Mouse (Mus musculus): ENCODE data around the gene Neurl4. TPM values are rescaled to one million over a fixed set of nuclear protein-coding genes. Genes with fewer than 3 reads are reported as not detected.
A peak's percentile ranks its signal among the peaks of the same experiment; 100 is the strongest.

The Neurl4 gene
- polyA plus RNA-seq, 1 experiment, result 42.2 TPM

DNA sequence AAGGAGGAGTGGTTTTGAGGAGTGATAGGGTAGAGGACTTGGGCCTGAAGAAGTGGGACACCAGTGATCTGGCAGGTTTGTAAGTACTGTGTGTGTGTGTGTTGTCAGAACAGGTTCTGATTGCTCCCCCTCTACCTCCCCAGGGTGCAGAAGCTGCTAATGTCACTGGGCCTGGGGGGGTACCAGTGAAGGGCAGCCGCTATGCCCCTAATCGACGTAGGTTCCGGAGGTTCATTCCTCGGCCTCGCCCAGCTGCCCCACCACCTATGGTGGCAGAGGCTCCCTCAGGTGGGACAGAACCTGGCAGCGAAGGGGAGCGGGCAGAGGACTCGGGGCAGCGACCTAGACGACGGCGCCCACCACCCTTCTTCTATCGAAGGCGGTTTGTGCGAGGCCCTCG, 38.9 kb downstream of the Neurl4 start:
- Histone ChIP-seq H3K79me2 (ENCODE audit: control insufficient read depth, insufficient read depth) (no peaks in the 10 kb centered on the region), H3ac (ENCODE audit: control insufficient read depth, insufficient read length) (no peak overlapping the region), H3K4me3 (no peak overlapping the region), H3K27me3 (ENCODE audit: control insufficient read depth, insufficient read depth, insufficient read length) (peaks cover 48% of the 10 kb centered on the region), H3K4me2 (ENCODE audit: low read depth) (no peak overlapping the region), H3K36me3 (ENCODE audit: control insufficient read depth, insufficient read depth) (no peaks in the 10 kb centered on the region)
- TF ChIP-seq MYOD1 (IDR thresholded peaks at IDR 0.05; ENCODE audit: control insufficient read depth in 1 of 3, insufficient read length in 2 of 3, low read depth in 2 of 3) (no peak), USF1 (IDR thresholded peaks at IDR 0.05; ENCODE audit: low read depth) (no peak), MAX (IDR thresholded peaks at IDR 0.05; ENCODE audit: low read depth) (no peak)

DNA sequence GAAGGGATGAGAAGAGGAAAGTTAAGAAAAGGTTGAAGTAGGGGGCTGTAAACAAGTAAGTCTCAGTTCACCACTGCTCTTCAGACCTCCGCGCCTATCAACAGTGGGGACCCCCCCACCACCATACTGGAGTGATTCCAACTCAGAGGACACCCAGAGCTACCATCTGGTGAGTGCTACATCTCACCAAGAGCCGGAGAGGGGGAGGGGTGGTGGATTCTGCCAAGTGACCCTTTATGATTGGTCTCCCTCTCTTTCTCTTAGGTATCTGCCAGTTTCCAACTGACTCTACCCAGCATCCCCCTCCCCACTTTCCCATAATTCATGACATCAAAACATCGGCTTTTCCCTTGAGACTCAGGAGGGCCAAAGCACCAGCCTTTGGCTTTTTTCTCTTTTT, 40.1 kb downstream of the Neurl4 start:
- no peak for TF ChIP-seq POLR2A (IDR thresholded peaks at IDR 0.05; ENCODE audit: insufficient read length, low read depth)
- no peak for TF ChIP-seq E2F4 (IDR thresholded peaks at IDR 0.05; ENCODE audit: insufficient read depth)
- TF ChIP-seq MAX (IDR thresholded peaks at IDR 0.05; ENCODE audit: low read depth), result no peak
- no peak for TF ChIP-seq USF1 (IDR thresholded peaks at IDR 0.05; ENCODE audit: low read depth)
- no peak for TF ChIP-seq REST (IDR thresholded peaks at IDR 0.05; ENCODE audit: insufficient read depth, insufficient read length)
- TF ChIP-seq MYOG (IDR thresholded peaks at IDR 0.05; ENCODE audit: control insufficient read depth in 1 of 3, insufficient read depth in 1 of 3, insufficient read length in 2 of 3, low read depth in 2 of 3), result no peak
- TF ChIP-seq MYOD1 (IDR thresholded peaks at IDR 0.05; ENCODE audit: control insufficient read depth in 1 of 3, insufficient read length in 2 of 3, low read depth in 2 of 3), result no peak
- TF ChIP-seq TCF12 (IDR thresholded peaks at IDR 0.05; ENCODE audit: insufficient read depth, poor library complexity, severe bottlenecking), result no peak
- TF ChIP-seq POLR2AphosphoS2 (IDR thresholded peaks at IDR 0.05; ENCODE audit: insufficient read length, low read depth), result no peak
- TF ChIP-seq CEBPB (IDR thresholded peaks at IDR 0.05; ENCODE audit: insufficient read depth, poor library complexity, severe bottlenecking), result no peak
- no peak for TF ChIP-seq SRF (IDR thresholded peaks at IDR 0.05; ENCODE audit: control insufficient read depth, insufficient read length, low read depth)
- H3ac ChIP-seq (ENCODE audit: control insufficient read depth, insufficient read length), result no peak overlapping the region
- H3K79me2 ChIP-seq (ENCODE audit: control insufficient read depth, insufficient read depth), result no peaks in the 10 kb centered on the region
- peaks cover 43% of the 10 kb centered on the region for H3K27me3 ChIP-seq (ENCODE audit: control insufficient read depth, insufficient read depth, insufficient read length)
- no peaks in the 10 kb centered on the region for H3K36me3 ChIP-seq (ENCODE audit: control insufficient read depth, insufficient read depth)
- H3K4me3 ChIP-seq, result no peak overlapping the region
- H3K4me2 ChIP-seq (ENCODE audit: low read depth), result no peak overlapping the region

DNA sequence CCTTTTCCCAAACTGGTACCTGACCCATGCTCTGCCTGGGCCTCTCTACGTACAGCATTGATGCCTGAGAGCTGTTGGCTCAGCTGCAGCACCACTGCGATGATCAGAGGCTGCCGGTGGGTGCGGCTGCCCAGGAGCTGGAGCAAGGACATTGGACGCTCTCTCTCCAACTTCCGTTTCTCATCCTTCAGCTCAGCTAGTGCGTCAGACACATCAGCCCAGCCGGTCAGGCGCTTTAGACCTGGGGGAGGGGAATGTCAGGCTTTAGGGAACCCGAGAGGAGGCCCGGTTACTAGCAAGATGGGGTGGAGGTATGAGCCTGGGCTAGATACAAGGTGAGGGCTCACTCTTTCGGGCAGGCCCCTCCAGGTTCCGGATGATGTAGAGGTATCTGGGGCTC, 44.3 kb downstream of the Neurl4 start:
- H3K79me2 ChIP-seq (ENCODE audit: control insufficient read depth, insufficient read depth), result no peaks in the 10 kb centered on the region
- H3K36me3 ChIP-seq (ENCODE audit: control insufficient read depth, insufficient read depth), result no peaks in the 10 kb centered on the region
- H3ac ChIP-seq (ENCODE audit: control insufficient read depth, insufficient read length), result no peak overlapping the region
- peaks cover 5% of the 10 kb centered on the region for H3K27me3 ChIP-seq (ENCODE audit: control insufficient read depth, insufficient read depth, insufficient read length)
- no peak overlapping the region for H3K4me3 ChIP-seq
- no peak overlapping the region for H3K4me2 ChIP-seq (ENCODE audit: low read depth)
- TF ChIP-seq MAX (IDR thresholded peaks at IDR 0.05; ENCODE audit: low read depth) (no peak), REST (IDR thresholded peaks at IDR 0.05; ENCODE audit: insufficient read depth, insufficient read length) (no peak), TCF12 (IDR thresholded peaks at IDR 0.05; ENCODE audit: insufficient read depth, poor library complexity, severe bottlenecking) (no peak), CEBPB (IDR thresholded peaks at IDR 0.05; ENCODE audit: insufficient read depth, poor library complexity, severe bottlenecking) (no peak)

DNA sequence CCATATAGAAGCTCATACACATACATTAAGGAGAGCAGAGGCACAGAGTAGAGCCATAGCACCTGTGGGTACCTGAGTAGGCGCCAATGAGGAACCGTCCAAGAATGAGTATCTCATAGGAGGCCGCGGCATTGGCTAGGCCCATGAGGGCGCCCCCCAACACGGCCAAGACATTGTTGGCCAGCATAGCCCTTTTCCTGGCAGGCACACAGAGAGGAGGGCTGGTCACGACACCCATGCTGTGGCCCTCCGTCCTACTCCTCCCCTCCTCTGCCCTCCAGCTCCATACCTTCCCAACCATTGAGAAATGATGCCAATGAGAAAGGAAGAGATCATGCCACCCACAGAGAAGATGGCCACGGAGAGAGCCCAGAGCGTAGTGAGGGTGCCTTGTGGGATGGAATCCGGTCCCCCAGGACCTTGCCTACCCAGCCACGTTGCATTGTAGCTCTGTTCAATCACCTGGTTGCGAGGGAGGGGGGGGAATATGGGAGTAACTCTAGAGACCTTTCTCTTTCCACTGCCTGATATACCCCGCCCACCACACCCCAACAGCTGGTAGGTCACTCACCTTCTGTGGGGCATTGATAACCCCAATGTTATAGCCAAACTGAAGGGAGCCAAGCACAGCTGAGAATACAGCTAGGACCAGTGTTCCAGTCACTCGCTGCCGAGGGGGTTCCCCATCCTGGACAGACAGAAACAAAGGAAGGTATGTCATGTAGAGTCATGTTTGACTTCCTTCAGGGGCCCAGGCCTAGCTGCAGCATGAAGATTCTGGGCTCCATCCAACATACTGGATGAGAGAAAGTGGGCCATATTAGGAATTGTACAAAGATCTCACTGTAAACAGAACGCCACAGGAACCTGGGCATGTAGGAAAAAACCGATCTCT, 45.4 kb downstream of the Neurl4 start:
- Histone ChIP-seq H3K4me3 (no peak overlapping the region), H3K27me3 (ENCODE audit: control insufficient read depth, insufficient read depth, insufficient read length) (no peaks in the 10 kb centered on the region), H3K79me2 (ENCODE audit: control insufficient read depth, insufficient read depth) (no peaks in the 10 kb centered on the region), H3K4me2 (ENCODE audit: low read depth) (no peak overlapping the region), H3ac (ENCODE audit: control insufficient read depth, insufficient read length) (no peak overlapping the region), H3K36me3 (ENCODE audit: control insufficient read depth, insufficient read depth) (no peaks in the 10 kb centered on the region)
- TF ChIP-seq SRF (IDR thresholded peaks at IDR 0.05; ENCODE audit: control insufficient read depth, insufficient read length, low read depth), result no peak
- TF ChIP-seq POLR2AphosphoS2 (IDR thresholded peaks at IDR 0.05; ENCODE audit: insufficient read length, low read depth), result no peak

DNA sequence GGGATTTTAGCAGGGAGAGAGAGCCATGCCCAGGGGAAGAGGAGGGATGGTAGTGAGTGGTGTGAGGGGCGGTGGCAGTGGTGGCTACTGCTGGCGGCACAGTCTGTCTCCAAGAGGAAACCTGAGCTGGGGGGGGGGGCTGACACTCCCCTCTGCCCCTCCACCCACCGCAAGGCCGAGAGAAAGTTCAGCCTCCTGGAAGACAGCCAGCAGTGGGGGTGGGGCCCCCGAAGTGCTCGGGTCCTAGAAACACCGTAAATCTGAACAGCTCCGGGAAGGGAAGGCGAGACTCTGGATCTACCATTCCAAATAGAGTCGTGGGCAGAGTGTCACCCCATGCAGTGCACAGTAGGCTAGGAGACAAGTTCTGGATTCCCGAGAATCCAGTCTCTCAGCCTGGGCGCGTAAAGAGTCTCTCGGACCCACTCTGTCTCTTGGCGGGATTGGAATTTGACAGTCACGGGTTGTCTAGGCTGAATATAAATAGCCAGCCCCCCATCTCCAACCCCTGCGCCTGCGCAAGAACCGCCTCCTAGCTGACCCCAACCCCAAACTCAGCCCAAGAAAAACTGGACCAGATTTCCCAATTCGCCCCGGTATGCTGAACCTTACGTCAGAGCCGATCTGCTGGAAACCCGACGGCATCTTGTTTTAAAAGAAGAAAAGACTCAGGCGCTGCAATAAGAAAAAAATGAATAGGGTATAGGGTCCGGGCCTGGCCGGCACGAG, 46.6 kb downstream of the Neurl4 start:
- peak overlapping the region; percentile 99 for H3K4me2 ChIP-seq (ENCODE audit: low read depth)
- no peak overlapping the region for H3ac ChIP-seq (ENCODE audit: control insufficient read depth, insufficient read length)
- no peaks in the 10 kb centered on the region for H3K79me2 ChIP-seq (ENCODE audit: control insufficient read depth, insufficient read depth)
- no peaks in the 10 kb centered on the region for H3K27me3 ChIP-seq (ENCODE audit: control insufficient read depth, insufficient read depth, insufficient read length)
- no peak for TF ChIP-seq E2F4 (IDR thresholded peaks at IDR 0.05; ENCODE audit: insufficient read depth)
- TF ChIP-seq REST (IDR thresholded peaks at IDR 0.05; ENCODE audit: insufficient read depth, insufficient read length), result no peak
- TF ChIP-seq MAX (IDR thresholded peaks at IDR 0.05; ENCODE audit: low read depth), result no peak
- TF ChIP-seq TCF12 (IDR thresholded peaks at IDR 0.05; ENCODE audit: insufficient read depth, poor library complexity, severe bottlenecking), result no peak
- no peak for TF ChIP-seq MYOD1 (IDR thresholded peaks at IDR 0.05; ENCODE audit: control insufficient read depth in 1 of 3, insufficient read length in 2 of 3, low read depth in 2 of 3)
- no peak for TF ChIP-seq MYOG (IDR thresholded peaks at IDR 0.05; ENCODE audit: control insufficient read depth in 1 of 3, insufficient read depth in 1 of 3, insufficient read length in 2 of 3, low read depth in 2 of 3)
- no peak for TF ChIP-seq USF1 (IDR thresholded peaks at IDR 0.05; ENCODE audit: low read depth)
- TF ChIP-seq TCF3 (IDR thresholded peaks at IDR 0.05; ENCODE audit: insufficient read length, low read depth), result no peak
- no peak for TF ChIP-seq POLR2A (IDR thresholded peaks at IDR 0.05; ENCODE audit: insufficient read length, low read depth)
- no peak for TF ChIP-seq SRF (IDR thresholded peaks at IDR 0.05; ENCODE audit: control insufficient read depth, insufficient read length, low read depth)
- TF ChIP-seq CEBPB (IDR thresholded peaks at IDR 0.05; ENCODE audit: insufficient read depth, poor library complexity, severe bottlenecking), result no peak
- no peak for TF ChIP-seq POLR2AphosphoS2 (IDR thresholded peaks at IDR 0.05; ENCODE audit: insufficient read length, low read depth)
- no peaks in the 10 kb centered on the region for H3K36me3 ChIP-seq (ENCODE audit: control insufficient read depth, insufficient read depth)
- H3K4me3 ChIP-seq, result peak overlapping the region; percentile 30

Data from myocyte (in vitro differentiated cells).